In genomic region chr16:88166547-88166946, GRCm38 (mm10) we compare ENCODE assay signal across 33 mouse cellular contexts.
"Had no signal": no experiment of that assay in that cellular context is flagged by ENCODE, and none has a peak within 500 bp of the region (broad histone marks: within the 10 kb centered on the region; RNA-seq: fewer than 3 reads in every experiment).

No protein-coding gene starts in this region.

- H3K36me3 ChIP-seq: heart, embryonic 10.5 days; heart, embryonic 12.5 days; heart, embryonic 13.5 days; heart, embryonic 15.5 days; hindbrain, embryonic 10.5 days; hindbrain, embryonic 12.5 days; hindbrain, embryonic 13.5 days; hindbrain, embryonic 15.5 days; kidney, embryonic 15.5 days had no signal

- H3K27me3 ChIP-seq: heart, embryonic 12.5 days; heart, embryonic 13.5 days; heart, embryonic 15.5 days; hindbrain, embryonic 12.5 days; hindbrain, embryonic 13.5 days; hindbrain, embryonic 15.5 days; kidney, embryonic 15.5 days had no signal

- H3K4me2 ChIP-seq: heart, embryonic 11.5 days; heart, embryonic 12.5 days; heart, embryonic 13.5 days; heart, embryonic 15.5 days; hindbrain, embryonic 12.5 days; hindbrain, embryonic 13.5 days; hindbrain, embryonic 14.5 days; hindbrain, embryonic 15.5 days; kidney, embryonic 15.5 days had no signal

- DNase-seq: heart, postnatal 10 days; heart, postnatal 14 days; heart, postnatal 36 days; heart, postnatal 4 days; kidney, adult 11 months; kidney, adult 18-20 months; kidney, adult 2 months; kidney, adult 8-10 months; kidney, adult 9 months; kidney, postnatal 10 days; kidney, postnatal 14 days; kidney, postnatal 25 days; kidney, postnatal 36 days; kidney, postnatal 4 days; layer of hippocampus, adult 9-11 months; layer of hippocampus, postnatal 36 days had no signal

- ATAC-seq: hindbrain, embryonic 16.5 days; hindbrain, postnatal 0 days; inflammation-experienced regulatory T-cells, adult 6 months had no signal

- H3K4me3 ChIP-seq: heart, embryonic 10.5 days; heart, embryonic 12.5 days; heart, embryonic 13.5 days; heart, embryonic 15.5 days; hindbrain, embryonic 10.5 days; hindbrain, embryonic 12.5 days; hindbrain, embryonic 13.5 days; hindbrain, embryonic 15.5 days; kidney, embryonic 15.5 days; layer of hippocampus, adult 2 months; left cerebral cortex, adult 2 months had no signal

- H3K9ac ChIP-seq: heart, embryonic 12.5 days; heart, embryonic 13.5 days; heart, embryonic 15.5 days; hindbrain, embryonic 12.5 days; hindbrain, embryonic 13.5 days; hindbrain, embryonic 14.5 days; hindbrain, embryonic 15.5 days; kidney, embryonic 15.5 days had no signal

- H3K27ac ChIP-seq: heart, embryonic 10.5 days; heart, embryonic 13.5 days; heart, embryonic 15.5 days; hindbrain, embryonic 10.5 days; hindbrain, embryonic 12.5 days; hindbrain, embryonic 13.5 days; hindbrain, embryonic 14.5 days; hindbrain, embryonic 15.5 days; hindbrain, postnatal 0 days; kidney, embryonic 15.5 days; kidney, postnatal 0 days; layer of hippocampus, adult 2 months; left cerebral cortex, adult 2 months had no signal

- H3K9me3 ChIP-seq: heart, embryonic 10.5 days; heart, embryonic 12.5 days; heart, embryonic 13.5 days; heart, embryonic 15.5 days; hindbrain, embryonic 10.5 days; hindbrain, embryonic 12.5 days; hindbrain, embryonic 13.5 days; hindbrain, embryonic 15.5 days; kidney, embryonic 15.5 days had no signal

- H3K4me1 ChIP-seq: heart, embryonic 10.5 days; heart, embryonic 12.5 days; heart, embryonic 13.5 days; heart, embryonic 15.5 days; hindbrain, embryonic 10.5 days; hindbrain, embryonic 12.5 days; hindbrain, embryonic 13.5 days; hindbrain, embryonic 15.5 days; kidney, embryonic 15.5 days had no signal
